Mouse (Mus musculus): ENCODE results near the gene Scp2.

Scp2 gene

DNA sequence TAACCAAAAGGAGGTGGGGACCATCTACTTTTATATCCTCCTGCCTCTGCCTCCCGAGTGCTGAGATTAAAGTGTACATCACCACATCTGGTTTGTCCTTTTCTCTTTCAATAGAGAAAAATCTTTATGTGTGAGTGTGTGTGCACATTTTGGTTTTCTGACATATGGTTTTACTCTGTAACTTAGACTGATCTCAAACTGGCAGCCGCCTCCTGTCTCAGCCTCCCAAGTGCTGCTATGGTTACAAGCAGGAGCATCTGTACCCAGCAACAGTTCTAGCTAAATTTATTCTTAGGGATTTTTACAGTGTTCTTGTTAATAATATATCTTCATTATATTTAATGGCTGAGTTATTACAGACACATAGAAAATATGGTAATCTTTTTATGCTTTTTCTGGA is 87.6 kb downstream of the Scp2 start:
- no peak for DNase-seq

DNA sequence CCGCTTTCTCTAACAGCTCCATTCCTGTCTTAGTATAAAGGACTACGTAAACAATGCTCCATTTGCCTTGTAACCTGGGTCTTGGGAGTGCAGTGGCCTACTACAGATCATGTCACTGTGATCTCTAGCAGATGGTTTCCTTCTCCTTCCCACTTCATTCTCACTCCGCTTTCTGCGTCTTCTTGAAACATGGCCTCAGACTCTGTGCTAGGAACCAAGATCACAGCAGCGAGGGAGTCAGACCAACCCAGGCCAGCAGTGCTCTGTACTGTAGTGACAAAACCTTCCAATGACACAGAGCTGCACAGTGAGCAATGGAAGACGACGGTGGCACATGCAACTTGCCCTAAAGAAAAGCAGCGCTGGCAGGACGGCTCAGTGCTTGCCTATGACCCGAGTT is 88.9 kb downstream of the Scp2 start:
- DNase-seq: no peak

DNA sequence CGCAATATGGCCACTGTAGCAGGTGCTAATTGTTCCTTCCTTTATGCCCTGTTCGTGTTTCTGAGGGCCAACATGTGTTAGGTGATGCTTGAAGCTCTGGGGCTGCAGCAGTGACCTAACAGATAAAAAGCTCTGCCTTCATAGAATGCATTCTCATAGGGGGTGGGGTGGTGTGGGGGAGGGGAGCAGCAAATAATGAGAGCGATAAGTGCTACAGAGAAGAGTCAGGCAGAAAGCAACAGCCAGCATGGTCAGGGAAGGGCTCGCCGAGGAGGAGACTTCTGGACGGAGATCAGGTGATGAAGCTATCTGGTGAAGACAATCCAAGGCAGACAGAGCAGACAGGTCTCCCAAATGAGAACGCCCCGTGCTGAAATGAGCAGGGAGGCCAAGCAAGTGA is 92.1 kb downstream of the Scp2 start:
- no peak for DNase-seq

DNA sequence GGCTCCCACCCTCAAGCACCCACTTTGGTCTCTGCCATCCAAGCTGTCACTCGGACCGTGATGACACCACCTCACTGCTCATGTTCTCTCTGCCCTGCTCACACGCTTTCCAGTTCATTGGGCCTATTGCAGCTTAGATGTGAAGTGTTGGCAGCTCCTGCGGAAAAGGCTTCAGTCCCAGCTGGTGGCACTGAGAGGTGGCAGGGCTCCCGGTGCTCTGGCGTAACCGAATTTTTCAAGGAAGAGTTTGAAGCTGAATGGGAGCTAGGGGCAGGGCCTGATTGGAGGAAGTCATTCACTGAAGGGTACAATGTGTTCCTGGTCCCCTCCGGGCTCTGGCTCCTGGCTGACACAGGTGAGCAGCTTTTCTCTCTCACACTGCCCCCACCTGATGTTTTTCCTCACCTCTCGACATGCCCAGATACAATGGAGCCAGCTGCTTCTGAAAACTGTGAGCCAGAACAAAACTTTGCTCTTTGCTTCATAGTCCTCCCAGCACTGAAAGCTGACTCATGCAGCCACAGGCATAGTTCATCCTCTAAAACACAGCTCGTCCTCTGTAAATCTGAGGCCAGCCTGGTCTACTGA is 93.0 kb downstream of the Scp2 start:
- DNase-seq: no peak

DNA sequence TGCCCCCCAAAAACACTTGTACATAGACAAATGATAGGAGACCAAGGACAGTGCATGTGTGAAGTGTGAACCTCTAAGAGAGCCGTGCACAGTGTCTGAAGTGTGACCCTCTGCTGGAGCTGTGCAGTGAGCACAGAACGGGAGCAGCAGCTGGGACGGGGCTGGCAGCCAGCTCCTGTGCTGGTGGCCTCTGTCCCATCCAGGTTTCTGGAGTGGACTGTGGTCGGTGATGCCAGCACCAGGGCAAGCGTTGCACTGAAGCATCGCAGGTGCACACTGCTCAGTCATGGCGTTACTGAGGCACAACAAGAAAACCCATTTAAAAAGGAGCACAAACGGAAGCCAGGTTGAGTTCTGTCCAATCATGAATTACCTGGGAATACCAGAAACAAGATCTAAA is 98.7 kb downstream of the Scp2 start:
- DNase-seq: no peak

DNA sequence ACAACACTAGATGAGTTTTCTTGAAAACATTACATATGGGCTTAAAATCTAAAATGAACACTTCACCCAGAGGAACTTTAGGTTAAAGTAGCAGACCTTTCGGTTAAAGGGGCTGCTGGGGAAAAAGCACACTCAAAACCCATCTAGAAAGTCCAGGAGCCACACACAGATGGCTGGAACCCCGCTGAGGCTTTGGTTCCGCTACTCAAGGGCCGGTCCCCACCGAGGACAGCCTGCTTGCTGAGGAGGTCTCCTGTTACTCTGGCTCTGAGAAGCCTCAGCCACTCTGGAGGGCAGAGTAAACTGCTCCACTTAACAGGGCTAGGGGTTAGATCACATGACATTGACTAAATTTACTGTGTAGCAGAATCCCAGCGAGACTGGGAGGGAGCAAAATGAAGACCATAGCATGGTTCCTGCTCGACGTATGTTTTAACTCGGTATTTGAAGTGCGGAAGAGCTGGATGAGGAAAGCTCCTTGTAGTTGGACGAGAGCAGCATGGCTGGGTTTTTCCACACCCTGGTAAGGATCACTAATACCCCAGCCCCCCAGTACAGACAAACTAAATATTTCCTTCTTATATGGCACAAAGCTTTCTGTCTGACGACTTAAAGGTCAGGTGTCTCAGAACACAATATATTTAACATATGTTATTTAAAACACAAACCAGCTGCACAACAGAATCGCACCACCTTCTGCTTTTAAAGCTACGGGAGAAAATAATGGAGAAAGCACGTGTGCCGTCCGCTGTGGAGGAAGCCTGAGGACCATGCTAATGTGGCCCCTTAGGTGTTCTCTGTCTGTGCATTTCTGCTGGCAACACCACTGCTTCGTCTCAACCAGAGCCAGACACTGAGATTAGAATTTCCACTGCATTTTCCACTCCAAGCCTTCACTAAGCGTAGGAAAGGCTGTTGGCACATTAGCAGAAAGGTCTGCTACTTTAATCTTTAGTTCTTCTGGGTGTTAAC is 99.4 kb downstream of the Scp2 start:
- no peak for DNase-seq

DNA sequence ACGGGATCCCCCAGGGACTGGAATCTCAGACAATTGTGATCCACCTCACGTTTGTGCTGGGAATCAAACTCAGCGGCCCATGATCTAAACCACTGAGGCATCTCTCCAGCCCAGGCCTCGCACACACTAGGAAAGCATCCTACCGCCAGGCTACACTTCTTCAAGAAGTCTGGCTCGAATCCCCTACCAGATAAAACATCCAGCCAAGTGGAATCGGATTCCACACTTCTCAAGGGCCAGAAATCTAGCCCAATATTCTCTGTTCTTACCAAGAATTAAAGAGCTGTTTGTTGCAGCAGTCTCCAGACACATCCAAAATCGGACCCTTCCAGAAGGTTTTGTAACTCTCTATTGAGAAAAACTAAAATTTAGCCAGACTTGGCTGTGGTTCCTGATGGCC is 107.8 kb downstream of the Scp2 start:
- DNase-seq: no peak

DNA sequence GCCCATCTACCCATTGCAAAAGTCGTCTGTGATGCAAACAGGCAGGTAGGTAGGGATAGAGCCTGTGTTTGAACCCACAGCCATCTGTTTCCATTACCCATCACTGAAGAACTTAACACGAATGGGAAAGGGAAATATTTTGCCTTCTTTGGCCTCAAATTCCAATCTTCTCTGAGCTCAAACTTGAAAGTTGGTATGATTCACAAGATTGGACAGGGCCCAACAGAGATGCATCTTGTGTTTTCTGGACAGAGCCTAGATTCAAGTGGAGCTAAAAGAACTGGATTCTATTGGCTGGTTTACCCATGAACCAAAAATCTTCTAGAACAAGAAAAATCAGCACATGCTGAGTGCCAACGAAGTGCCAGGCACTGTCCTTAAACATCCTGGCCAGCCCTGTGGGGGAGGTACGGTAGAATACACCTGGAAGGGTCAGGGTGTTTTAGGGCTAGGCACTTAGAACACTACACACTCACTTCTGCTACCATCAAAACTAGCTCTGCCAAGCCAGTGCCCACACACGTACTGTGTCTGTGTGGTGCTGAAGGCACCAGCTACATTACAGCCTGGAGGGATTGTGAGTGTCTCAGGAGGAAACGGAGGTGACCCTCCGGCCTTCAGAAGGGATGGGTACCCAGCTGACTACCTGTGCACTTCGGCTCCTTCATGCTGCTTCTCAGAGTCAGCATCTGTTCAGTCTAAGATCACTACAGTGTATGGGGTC is 111.6 kb downstream of the Scp2 start:
- DNase-seq: no peak

DNA sequence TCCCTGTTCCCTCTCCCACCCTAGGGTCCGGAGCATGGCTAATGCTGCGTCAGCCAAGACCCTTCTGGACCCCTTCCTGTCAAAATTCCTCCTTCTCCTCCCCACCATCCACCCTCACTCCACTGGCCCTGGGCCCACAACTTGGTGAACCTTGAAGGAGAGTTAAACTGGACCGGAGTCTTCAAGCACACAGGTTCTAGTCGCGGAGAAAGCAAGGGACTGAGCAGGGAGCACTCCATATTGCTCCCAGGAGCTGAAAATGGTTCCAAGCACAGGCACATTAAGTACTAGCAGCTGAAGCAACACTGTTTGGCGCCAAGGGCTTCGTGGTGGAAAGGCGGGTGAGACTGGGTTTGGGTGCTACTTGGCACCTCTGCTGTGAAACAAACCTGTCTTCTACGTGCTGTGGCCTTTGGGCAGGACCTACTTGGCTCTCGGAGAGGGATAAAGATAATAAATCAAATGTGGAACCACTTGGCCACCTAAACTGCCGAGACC is 112.4 kb downstream of the Scp2 start:
- no peak for DNase-seq

DNA sequence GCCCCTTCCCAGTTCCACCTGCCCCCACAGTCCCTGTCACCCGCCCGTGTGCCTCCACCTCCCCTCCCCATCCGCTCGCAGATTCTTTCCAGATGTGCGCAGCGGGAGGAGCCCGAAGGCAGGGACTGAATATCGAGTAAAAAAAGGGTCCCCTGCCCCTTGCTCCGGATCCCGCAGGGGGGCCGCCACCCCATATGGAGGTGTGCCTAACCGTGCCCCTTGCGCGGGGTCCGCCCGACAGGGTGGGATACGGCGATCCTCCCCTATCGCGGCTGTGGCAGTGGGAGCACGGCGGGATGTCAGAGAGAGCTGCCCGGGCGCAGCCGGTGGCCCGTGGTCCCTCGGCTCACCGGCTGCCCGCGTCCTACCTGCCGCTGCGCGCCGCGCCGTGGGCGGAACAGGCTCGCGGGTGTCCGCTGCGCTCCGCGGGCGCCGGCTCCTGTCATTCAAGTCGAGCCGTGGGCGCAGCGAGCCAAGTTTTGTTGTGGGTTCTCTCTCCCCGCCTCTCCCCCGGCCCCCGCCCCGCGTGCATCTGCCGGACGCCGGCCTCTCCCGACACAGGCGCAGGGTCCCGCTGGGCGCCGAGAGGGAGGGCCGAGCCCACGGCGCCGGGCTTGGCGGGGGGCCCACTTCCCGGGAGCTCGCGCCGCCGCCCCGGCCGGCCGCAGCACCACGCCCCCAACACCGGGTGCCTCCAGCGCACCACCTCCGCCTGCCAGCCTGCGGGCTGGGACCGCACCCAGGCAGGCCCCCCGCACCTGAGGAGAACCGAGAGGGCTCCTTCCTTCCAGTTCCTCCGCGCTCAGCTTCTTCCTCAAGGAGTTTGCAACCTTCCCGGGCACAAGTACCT is 113.1 kb downstream of the Scp2 start:
- DNase-seq: no peak

DNA sequence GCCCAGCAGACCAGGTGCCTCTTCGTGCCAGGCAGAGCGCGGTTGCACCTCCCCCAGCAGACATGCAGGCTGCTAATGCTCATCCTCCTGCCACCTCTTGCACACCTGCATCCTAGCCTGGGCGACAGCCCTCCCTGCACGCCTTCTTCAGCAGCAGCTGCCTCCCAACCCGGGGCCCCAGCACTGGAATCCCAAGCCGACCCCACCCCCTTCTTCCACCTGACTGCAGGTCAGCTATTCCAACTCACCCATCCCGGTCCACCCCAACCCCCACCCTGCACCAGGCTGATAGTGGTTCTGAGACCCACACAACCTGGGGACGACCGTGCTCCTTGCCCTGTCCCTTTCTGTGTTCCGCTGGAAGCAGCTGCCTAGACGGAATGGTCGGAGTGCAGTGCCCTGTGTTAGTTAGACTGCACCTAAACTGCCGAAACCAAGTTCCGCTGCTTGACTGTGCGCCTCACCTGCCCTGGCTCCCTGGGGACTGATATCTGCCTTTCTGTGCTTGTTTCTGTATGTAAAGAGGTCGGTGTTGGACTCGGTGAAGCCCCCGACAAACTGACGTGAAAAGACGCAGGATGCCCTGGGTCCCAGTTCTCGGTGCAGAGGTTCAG is 113.8 kb downstream of the Scp2 start:
- no peak for DNase-seq

DNA sequence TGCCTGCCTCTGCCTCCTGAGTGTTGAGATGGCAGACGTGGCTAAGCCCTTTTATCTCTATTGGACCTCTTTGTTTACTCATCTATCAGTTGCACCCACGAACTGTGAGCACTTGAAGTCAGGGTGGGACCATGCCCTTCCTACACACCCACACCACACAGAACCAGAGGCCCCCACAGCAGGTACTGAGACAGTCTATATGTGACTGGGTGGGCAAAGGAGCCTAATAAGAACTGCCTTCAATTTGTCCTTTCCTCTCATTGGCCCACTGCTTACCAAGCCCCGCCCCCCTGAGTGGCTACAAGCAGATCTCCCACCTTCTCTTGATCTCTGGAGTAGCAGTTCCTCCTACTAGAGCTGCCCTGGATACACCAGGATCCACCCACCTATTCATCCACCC is 118.6 kb downstream of the Scp2 start:
- DNase-seq: no peak

DNA sequence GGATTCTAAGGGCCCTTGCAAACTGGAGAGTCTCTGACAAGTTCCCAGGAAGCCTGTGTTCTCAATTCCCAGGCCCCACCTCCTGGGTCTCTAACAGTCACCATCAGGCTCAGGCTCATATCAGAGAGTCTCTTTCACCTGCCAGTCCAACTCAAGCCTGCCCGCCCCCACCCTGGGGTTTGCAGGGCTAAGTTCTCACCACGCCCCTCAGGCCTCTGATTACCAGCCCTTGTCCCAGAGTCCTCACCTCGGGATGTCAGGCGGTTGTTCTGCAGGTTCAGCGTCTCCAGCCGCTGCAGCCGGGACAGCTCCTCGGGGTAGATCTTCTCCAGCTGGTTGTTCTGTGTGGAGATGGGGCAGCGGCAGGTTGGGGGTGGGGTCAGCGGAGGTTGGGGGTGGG is 119.5 kb downstream of the Scp2 start:
- no peak for DNase-seq

DNA sequence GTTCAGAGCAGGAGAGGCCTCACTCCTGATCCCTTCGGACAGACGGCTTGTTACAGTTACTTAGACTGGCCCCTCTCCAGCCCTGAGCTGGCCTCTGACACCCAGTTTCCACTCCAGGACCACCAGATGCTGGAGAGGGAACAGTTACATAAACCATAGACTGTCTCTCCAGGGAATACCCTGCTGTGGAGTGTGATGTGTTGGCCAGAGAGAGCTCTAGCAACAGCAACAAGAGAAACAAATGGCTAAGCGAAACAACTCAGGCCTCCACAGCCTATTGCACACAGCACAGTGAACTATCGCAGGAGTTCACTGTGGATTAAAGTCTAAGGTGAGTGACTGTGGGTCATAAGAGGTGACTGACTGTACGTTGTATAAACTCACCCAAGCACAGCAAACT is 120.2 kb downstream of the Scp2 start:
- DNase-seq: no peak

DNA sequence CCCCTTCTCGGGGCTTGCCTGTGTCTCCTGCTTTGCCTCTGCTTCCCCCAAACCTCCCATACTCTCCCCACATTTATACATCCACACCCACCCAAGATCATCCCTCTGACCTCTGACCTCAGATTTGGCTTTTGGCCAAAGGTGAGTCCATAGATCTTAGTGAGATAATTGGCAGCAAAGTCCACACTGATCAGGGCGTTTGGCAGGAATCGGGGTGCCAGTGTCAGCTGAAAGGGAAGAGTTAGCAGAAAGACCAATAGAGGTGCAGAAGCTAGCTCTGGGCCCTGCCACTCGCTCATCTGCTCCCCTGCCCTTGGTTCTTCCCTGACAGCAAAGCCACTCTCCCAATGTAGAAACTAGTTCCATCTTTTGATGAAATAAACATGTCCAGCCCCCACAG is 121.6 kb downstream of the Scp2 start:
- no peak for DNase-seq

DNA sequence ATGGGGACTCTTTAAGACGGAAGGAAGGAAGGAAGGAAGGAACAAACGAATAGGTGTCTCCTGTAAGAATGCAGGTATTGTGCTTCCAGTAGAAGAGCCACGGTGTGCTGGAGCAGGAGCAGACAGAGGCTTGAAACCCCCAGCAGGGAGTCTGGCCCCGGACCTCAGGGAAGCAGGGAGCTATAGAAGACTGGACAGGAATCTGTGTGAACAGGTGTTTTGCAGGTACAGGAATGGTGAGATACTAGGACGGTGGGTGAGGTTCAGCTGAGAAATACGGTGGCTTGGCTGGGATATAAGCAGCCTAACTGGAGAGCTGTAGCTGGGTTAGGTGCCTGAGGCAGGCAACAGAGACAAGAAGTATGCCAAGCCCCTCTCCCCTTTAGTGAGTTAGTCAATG is 124.6 kb downstream of the Scp2 start:
- DNase-seq: no peak

DNA sequence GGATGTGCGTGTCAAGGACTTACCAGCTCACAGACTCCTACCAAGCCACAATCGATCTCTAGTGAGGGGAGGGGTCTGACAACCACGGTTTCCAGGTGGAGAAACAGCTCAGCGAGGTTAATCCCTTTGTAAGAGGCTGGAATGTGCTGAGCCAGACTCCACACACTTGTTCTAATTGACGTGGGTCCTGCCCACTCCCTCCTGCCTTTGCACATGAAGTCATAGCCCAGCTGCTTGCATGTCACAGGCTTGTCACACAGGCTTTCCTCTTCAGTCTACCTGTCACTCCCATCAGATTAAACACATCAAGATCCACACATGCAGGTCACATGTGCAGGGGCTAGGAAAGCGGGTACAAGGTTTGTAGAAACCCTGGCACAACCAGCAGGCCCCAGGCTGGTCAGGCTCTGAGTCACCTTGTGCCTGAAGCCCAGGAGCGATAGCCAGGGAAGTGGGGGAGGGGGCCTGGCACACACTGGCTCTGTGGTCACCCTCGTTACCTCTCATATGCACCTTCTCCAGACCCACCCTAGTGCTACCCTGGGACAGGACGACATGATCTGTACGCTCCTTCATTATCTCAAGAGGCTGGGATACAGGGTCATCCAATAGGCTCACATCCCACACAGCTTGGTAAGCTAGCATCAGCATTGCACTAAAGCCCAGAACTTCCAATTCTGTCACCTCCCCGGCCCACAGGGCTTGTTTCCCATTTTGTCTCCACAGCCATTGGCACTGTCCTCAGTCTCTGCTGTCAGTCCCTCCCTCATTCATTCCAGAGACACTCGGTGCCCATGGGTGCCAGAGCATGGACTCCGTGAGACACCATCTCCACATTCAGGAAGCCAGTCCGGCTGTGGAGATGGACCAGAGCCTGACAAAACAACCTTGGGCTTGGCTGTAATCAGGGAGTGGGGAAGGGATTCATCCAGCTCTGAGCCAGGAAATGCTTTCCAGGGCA is 125.6 kb downstream of the Scp2 start:
- DNase-seq: no peak

DNA sequence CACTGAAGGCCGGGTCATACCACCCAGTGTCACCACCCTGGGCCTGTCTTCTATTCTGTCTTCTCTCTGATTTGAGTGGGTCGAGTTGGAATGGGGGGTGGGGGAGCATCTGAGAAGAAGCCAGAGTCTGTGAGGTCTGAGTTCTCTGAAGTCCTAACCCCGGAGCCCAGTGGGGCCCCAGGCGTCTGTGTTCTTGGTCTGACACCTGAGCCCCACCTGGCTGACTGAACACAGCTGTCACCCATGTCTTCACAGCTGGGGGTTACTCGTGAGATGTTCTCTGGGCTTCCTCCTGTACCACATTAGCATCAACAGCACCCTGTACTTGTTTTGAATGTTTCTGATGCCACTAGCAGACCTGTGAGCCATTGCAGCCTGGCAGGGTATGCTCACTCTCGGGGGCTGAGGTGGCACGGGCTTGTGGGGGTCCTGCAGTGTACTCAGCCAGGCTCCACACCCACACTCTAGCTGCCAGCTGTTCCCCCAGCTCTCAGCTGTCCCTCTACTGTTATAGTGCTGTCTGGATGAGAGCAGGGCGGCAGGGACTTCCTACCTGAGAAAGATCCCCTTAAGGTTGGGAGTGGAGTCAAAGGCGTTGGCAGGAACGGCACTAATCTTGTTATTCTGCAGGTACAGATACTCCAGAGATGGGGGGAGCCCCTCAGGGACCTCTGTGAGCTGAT is 126.4 kb downstream of the Scp2 start:
- no peak for DNase-seq

DNA sequence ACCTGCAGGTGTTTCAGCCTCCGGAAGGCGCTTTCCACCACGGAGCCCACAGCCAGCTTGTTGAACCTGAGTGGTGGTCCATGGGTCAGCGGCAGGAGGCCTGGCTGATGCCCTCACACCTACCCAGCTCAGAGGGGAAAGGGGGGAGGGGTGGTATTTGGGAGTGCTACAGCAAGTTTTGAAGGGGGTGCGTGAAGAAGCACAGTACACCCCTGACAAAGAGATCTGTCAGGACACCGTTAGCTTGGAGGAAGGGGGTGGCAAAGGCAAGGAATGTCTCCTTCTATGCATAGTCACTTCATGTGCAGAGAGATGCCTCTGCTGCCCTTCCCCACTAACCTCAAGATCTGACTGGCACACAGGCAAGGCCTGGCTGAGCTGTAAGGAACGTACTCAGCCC is 127.0 kb downstream of the Scp2 start:
- no peak for DNase-seq

DNA sequence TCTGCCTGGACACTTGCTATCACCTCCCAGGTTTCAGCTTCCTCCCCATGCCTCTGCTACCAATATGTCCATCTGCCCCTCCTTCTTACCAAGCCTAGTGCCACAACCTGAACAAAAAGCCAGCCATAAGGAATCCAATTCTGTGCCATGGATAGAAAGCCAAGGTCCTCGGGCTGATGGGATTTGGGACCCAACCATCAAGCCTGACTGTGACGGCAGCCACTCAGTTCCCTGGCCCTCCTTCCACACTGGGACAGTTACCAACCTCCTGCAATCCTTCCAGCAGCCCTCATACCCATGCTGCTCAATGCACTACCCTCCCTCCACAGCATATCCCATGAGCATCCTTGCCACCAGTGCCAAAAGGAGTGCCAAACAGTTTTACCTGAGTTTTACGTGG is 128.5 kb downstream of the Scp2 start:
- no peak for DNase-seq
